Mouse (Mus musculus) olfactory bulb, adult 2 months (tissue): ENCODE results near the gene Tmem8b. TPM values are rescaled to one million over a fixed set of nuclear protein-coding genes. Genes with fewer than 3 reads are reported as not detected.
A peak's percentile ranks its signal among the peaks of the same experiment; 100 is the strongest.

ENCODE experiments used
- H3K27ac ChIP-seq: fragments of 200-500 bp; 2 replicates; pipeline ENCODE4 v1.5.1; 2012; ENCODE audit warnings: low read depth, low read length; ENCODE audit not compliant: insufficient read depth
- H3K4me1 ChIP-seq: fragments of 200-500 bp; 2 replicates; pipeline ENCODE4 v1.6.1; 2012; ENCODE audit warnings: low read length; ENCODE audit not compliant: control insufficient read depth, insufficient read depth
- H3K4me3 ChIP-seq: fragments of 200-500 bp; 2 replicates; pipeline ENCODE4 v1.5.1; 2012; ENCODE audit warnings: mild to moderate bottlenecking, low read depth, low read length, moderate library complexity; ENCODE audit not compliant: insufficient read depth
- CTCF ChIP-seq: fragments of 200-500 bp; IDR thresholded peaks from 2 replicates; pipeline ENCODE4 v1.5.1; 2012; ENCODE audit warnings: low read depth, mild to moderate bottlenecking, low read length, moderate library complexity; ENCODE audit not compliant: insufficient read depth
- POLR2A ChIP-seq: fragments of 200-500 bp; IDR thresholded peaks from 2 replicates; pipeline ENCODE4 v1.6.1; 2012; ENCODE audit warnings: mild to moderate bottlenecking, low read depth, low read length, moderate library complexity; ENCODE audit not compliant: insufficient read depth
- WGBS: fragments of 180-500 bp; shearing (Covaris S2); methylation state at CpG from one replicate; pipeline ENCODE4 v1.1.7; 2018; 5-methylcytosine and 5-hydroxymethylcytosine counted together
- polyA plus RNA-seq: library from polyadenylated mRNA; stranded (reverse); fragments of >200 nt; gene quantifications from 2 replicates; pipeline ENCODE4 v1.2.4, GENCODE M21; 2012; ENCODE audit warnings: low replicate concordance; ENCODE audit not compliant: missing spikeins, insufficient read depth, insufficient read length

The Tmem8b gene
- polyA plus RNA-seq, 1 experiment, result not detected

DNA sequence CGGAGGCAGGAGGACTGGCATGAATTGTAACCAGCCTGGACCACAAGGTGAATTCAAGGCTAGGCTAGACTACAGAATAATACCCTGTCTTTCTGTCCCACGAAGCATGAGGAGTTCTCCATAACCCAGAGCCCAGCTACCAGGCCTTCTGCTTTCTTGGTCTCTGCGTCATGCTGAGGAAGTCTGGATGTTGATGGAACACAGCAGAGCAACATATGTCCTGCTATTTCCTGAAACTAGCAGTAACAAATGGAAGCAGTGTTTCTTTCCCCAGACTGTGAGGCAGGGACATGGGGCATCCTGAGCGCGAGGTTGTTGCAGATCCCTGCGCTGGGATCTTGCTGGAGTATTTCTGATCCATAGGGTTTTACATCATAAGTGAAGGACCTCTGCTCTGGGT is 9.8 kb downstream of the Tmem8b start:
- no peak for TF ChIP-seq CTCF
- TF ChIP-seq POLR2A, result no peak
- H3K27ac ChIP-seq, result no peak overlapping the region
- no peak overlapping the region for H3K4me3 ChIP-seq
- H3K4me1 ChIP-seq, result peaks cover 2% of the 10 kb centered on the region; the same call in 1 of the 2 replicates
- WGBS, result 92% methylated on average over 6 of the region's 6 CpGs

DNA sequence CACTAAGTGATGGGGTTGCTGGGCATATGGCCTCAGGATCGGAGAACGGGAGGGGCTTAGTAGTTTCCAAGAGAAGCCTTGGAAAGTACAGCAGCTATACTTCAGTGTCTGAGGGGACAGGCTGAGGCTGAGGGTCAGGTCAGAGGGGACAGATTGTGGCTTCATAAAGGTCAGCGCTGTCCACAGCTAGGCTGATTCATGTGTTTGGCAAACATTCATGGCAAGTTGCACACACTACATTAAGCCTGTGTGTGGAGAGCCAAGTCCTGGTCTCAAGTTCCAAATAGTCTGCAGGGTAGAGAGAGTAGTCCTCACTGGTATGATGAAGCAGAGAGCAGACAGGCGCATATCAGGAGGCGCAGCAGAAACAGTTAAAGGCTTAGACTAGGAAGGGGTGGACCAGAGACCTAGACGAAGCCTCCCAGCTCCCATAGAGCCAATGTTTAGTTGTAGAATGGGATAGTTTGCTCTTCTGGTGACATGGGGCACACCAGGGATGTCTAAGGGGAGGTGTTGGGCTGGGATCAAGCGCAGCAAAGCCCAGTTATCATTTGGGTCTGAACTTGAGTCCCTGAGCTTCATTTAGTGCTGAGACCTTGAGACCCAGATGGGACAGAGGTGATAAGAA is 10.8 kb downstream of the Tmem8b start:
- WGBS, result 93% methylated on average over 7 of the region's 7 CpGs
- Histone ChIP-seq H3K27ac (no peak overlapping the region), H3K4me3 (no peak overlapping the region), H3K4me1 (no peaks in the 10 kb centered on the region)
- TF ChIP-seq POLR2A, result no peak
- TF ChIP-seq CTCF, result no peak

DNA sequence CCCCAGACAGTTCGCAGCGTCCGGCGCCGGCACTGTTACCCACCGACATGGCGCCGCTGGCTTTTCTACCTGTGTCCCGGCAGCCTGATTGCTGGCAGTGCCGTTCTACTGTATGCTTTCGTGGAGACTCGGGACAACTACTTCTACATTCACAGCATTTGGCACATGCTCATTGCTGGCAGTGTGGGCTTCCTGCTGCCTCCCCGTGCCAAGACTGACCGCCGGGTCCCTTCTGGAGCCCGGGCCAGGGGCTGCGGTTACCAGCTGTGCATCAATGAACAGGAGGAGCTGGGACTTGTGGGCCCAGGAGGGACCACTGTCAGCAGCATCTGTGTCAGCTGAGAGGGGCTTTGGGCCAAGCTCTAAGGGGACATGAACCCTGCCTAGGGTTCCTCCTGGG is 21.2 kb downstream of the Tmem8b start:
- Histone ChIP-seq H3K4me3 (no peak overlapping the region), H3K27ac (no peak overlapping the region), H3K4me1 (peaks cover 8% of the 10 kb centered on the region; the same call in 1 of the 2 replicates)
- no peak for TF ChIP-seq CTCF
- TF ChIP-seq POLR2A, result no peak
- 75% methylated on average over 17 of the region's 17 CpGs for WGBS

DNA sequence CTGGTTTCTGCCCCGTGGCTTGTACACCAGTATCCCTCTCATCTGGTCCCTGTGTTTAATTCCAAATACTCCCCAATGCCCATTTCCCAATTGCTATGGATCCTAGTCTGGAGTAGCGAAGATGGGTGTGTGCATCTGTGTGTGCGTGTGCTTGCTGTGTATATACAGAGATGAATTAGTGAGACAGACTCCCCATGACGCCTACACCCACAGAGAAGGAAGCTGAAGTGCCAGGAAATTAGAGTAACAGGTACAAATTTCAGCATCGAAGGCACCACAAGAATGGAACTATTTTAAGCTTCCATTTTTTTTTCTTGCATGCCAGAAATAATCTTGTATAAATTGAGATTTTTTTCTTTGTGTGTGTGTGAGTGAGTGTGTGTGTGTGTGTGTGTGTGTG is 22.3 kb downstream of the Tmem8b start:
- H3K4me3 ChIP-seq, result no peak overlapping the region
- peaks cover 8% of the 10 kb centered on the region; the same call in 1 of the 2 replicates for H3K4me1 ChIP-seq
- WGBS, result 49% methylated on average over 5 of the region's 5 CpGs
- TF ChIP-seq CTCF (no peak), POLR2A (no peak)
- H3K27ac ChIP-seq, result no peak overlapping the region

DNA sequence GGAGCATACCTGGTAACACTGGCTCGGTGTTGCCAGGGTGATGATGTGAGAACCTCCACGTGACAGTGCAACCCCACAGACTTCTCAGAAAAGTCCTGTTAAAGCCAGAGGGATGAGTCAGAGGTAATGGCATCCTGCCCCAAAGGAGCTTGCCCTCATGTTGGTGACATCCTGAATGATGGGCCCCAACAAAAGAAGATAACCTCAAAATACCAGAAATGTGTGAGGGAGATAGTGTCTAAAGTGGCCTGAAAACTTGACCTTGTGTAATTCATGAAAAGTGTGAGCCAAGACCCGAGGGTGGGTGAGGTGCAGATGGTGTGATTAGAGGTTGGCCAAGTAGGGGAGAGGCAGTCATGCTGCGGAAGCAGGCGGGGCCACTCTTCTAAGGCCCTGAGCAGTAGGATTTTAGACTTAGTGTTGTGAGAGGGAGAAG is 25.1 kb downstream of the Tmem8b start:
- no peak overlapping the region for H3K27ac ChIP-seq
- peaks cover 8% of the 10 kb centered on the region; the same call in 1 of the 2 replicates for H3K4me1 ChIP-seq
- H3K4me3 ChIP-seq, result no peak overlapping the region
- WGBS, result 69% methylated on average over 5 of the region's 5 CpGs
- no peak for TF ChIP-seq CTCF
- TF ChIP-seq POLR2A, result no peak

DNA sequence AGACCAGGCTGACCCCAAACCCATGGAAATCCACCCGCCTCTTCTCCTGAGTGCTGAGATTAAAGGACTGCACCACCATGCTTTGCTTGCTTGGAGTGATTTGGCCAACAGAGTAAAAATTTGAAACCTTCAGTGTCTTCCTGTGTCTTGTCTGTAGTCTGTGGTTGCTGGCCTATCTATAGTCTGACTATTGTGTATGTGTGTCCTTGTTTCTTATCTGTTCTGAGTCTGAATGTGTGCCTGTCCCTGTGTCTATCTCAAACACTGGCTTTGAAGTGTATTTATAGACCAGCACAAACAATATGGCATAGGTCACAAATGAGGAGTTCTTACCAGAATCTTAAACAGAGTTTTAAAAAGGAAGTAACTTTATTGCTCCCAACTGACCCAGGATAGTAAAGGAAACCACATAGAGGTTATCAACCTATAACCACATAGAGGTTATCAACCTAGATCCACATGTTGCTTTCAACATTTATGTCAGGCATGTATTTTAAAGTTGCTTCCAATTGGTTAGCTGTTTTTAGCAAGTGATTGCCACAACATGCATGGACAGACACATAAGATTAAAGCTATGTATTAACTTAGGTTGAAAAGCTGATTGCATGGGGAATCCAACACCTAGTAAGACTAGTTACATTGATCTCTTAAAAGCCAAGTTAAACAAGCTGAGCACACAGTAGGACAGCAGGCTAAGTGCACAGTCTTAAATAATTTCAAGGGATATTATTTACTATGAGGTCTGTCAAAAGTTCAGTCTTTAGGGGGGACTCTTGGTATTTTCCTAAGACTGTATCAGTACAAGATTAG is 25.9 kb downstream of the Tmem8b start:
- no peak overlapping the region for H3K27ac ChIP-seq
- WGBS, result 97% methylated on average over 1 of the region's 1 CpGs
- peaks cover 8% of the 10 kb centered on the region; the same call in 1 of the 2 replicates for H3K4me1 ChIP-seq
- TF ChIP-seq CTCF (no peak), POLR2A (no peak)
- no peak overlapping the region for H3K4me3 ChIP-seq

DNA sequence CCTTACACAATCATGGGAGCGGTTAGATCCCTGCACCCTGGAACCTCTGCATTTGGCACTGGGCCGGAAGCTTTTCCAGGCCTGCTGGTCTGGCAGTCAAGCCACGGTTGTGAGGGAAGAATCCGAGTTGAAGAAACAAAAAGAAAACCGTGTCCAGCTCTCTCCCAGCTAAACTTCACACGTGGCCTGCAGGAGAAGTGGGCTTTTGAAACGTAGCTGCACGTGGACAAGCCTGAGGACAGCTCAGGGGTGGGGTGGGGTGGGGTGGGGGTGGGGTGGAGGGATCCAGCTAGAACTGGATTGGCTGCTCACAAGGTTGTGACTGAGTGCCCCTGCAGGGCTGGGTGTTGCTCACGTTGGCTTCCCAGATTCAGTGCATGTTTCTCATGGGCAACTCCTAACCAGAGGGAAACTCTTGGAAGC is 26.5 kb downstream of the Tmem8b start:
- no peak overlapping the region for H3K4me3 ChIP-seq
- 29% methylated on average over 9 of the region's 9 CpGs for WGBS
- peaks cover 5% of the 10 kb centered on the region; the same call in 1 of the 2 replicates for H3K4me1 ChIP-seq
- TF ChIP-seq POLR2A, result no peak
- no peak for TF ChIP-seq CTCF
- H3K27ac ChIP-seq, result no peak overlapping the region

DNA sequence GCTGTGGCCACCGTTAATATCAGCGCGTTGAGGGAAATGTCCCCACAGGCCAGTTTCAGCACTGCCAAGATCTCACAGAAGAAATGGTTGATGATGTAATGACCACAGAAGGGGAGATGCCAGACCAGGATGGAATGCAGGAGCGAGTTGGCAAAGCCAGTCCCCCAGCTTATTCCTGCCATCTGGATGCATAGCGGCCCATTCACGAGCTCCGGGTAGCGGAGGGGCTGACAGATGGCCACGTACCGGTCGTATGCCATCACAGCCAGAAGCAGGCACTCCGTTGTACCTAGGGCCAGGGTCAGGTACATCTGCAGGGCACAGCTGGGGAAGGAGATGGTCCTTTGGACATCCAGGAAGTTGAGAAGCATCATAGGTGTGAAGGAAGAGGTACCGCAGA is 27.8 kb downstream of the Tmem8b start:
- H3K4me3 ChIP-seq, result no peak overlapping the region
- no peaks in the 10 kb centered on the region for H3K4me1 ChIP-seq
- TF ChIP-seq CTCF (no peak), POLR2A (0 out of 2 replicates have a peak, but pooled peaks have one; percentile 17)
- WGBS, result 82% methylated on average over 13 of the region's 13 CpGs
- H3K27ac ChIP-seq, result no peak overlapping the region

DNA sequence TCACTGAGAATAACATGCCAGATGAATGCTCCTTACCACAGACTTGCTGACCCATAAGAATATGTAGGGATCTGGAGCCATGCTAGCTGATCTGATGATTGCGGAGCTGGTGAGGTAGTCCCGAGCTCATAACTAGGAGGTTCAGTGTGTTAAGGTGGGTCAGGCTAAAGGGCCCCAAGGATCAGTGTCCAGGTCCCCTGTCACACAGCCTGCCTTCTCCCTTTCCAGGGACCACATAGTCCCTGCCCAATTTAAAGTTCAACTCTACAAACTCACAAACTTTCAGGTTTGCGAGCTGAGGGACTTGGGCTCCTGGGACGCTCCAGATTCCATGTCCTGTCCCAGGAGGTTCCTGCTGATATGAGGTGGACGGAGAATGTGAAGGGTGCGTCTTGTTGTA is 31.9 kb downstream of the Tmem8b start, which contains the start of gene Olfr70:
Olfr70 (minus strand) TSS at position 101 of the 400 bp plus-strand sequence.
- Histone ChIP-seq H3K4me1 (no peaks in the 10 kb centered on the region; the same call in 1 of the 2 replicates), H3K4me3 (no peak within 1 kb of the TSS), H3K27ac (no peak within 1 kb of the TSS)
- 94% methylated on average over 6 of the region's 6 CpGs for WGBS
- TF ChIP-seq CTCF (no peak), POLR2A (no peak)
